Mouse (Mus musculus) macrophage (primary cell): ENCODE results near the gene Tcam1. TPM values are rescaled to one million over a fixed set of nuclear protein-coding genes. Genes with fewer than 3 reads are reported as not detected.
A peak's percentile ranks its signal among the peaks of the same experiment; 100 is the strongest.

Source experiments
- H3K27ac ChIP-seq: fragments of 350-480 bp; formaldehyde crosslinking; 2 replicates; pipeline ENCODE4 v1.9.0; 2021
- H3K36me3 ChIP-seq: fragments of 350-480 bp; formaldehyde crosslinking; 2 replicates; pipeline ENCODE4 v1.9.0; 2021; ENCODE audit errors: inconsistent target
- H3K4me3 ChIP-seq: fragments of 350-480 bp; formaldehyde crosslinking; 2 replicates; pipeline ENCODE4 v1.9.0; 2021; ENCODE audit errors: inconsistent target
- H3K79me2 ChIP-seq: fragments of 350-480 bp; formaldehyde crosslinking; 2 replicates; pipeline ENCODE4 v1.9.0; 2021; ENCODE audit errors: inconsistent target
- whole genome bisulfite sequencing: methylation state at CpG from one replicate; pipeline ENCODE4 v1.1.7; 2026; ENCODE audit warnings: inconsistent platforms; ENCODE audit not compliant: missing documents; 5-methylcytosine and 5-hydroxymethylcytosine counted together
- polyA plus RNA-seq: library from polyadenylated mRNA; stranded (reverse); fragments of 250-400 nt; gene quantifications from 3 replicates; pipeline ENCODE4 v1.2.4, GENCODE M21; 2018; ENCODE audit warnings: inconsistent platforms

The Tcam1 gene
- polyA plus RNA-seq, 1 experiment from 2014 or later: 0.10 TPM

- 69% methylated on average over 7 of the region's 7 CpGs for WGBS
- Histone ChIP-seq H3K36me3 (no peaks in the 10 kb centered on the region), H3K27ac (no peak overlapping the region), H3K4me3 (no peak overlapping the region), H3K79me2 (no peaks in the 10 kb centered on the region)
Measured at GRCm38 (mm10) chr11:106317801-106318200, 41.3 kb downstream of the Tcam1 start.

- WGBS: 46% methylated on average over 21 of the region's 21 CpGs
- Histone ChIP-seq H3K27ac (peak overlapping the region; percentile 45), H3K36me3 (no peaks in the 10 kb centered on the region), H3K4me3 (no peak overlapping the region), H3K79me2 (no peaks in the 10 kb centered on the region)
Measured at GRCm38 (mm10) chr11:106318406-106319366, 42.2 kb downstream of the Tcam1 start.

DNA sequence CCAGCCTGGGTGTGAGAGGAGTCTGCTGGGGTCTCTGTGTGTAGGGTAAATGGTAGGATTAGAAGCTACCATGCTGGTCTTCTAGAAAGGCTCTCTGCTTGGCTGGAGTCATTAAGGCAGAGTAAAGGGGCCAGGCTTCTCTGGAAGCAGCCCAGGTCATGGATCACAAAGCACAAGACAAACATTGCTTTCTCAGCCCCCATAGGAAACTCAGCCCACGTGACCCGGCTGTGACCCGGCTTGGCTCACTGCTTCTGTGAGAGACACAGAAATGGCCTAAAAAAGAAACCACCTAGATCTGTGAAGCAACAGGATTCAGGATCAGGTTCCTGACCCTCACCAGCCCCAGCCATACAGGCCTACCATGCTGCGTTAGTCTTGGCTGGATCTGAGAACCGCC is 48.4 kb downstream of the Tcam1 start:
- Histone ChIP-seq H3K27ac (no peak overlapping the region), H3K4me3 (no peak overlapping the region), H3K36me3 (no peaks in the 10 kb centered on the region), H3K79me2 (no peaks in the 10 kb centered on the region)
- 89% methylated on average over 5 of the region's 5 CpGs for WGBS

DNA sequence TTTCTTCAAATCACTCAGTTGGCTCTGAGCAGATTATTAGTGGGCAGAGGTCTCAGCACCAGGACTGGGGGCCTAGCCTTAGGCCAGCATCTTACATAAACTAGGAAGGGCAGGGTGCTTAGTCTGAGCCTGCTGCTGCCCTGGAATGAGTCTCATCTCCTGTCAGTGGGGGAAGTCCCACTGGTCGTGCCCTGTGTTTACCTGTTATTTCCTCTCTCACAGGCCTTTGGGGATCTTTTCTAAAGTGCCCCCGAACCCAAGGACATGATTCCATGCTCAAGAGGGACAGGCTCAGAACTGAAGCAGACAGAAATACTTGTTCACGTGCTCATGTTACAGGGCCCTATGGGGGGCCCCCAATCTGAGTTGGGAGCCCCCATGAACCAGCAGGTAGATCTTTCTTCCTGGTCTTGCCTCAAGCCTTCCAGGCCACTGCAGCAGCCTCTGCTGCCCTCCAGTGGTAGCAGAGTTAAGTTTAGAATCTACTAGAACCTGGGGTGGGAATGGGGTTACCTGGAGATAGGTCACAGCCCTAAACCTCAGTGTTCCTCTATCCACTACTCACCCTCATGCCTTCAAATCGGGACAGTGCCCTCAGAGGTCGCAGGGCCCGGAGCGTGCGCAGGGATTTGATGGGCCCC is 49.2 kb downstream of the Tcam1 start:
- WGBS: 58% methylated on average over 8 of the region's 8 CpGs
- H3K27ac ChIP-seq: no peak overlapping the region
- no peaks in the 10 kb centered on the region for H3K36me3 ChIP-seq
- H3K4me3 ChIP-seq: no peak overlapping the region
- H3K79me2 ChIP-seq: no peaks in the 10 kb centered on the region

DNA sequence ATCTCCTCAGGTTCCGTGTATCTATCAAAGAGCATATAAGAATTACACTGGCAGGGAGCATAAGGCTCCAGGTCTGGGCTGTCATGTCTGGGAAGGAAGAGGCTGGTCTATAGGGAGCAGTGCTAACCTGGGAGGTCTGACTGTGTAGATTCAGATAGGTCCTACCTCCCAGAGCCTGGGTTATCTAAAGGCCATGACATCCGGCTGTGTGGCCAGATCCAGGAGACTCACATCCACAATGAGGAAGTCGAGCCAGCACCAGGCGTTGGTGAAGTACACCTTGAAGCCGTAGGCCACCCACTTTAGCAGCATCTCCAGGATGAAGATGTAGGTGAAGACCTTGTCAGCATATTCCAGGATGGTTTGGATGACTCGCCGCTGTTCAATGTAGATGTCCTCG is 50.0 kb downstream of the Tcam1 start:
- no peak overlapping the region for H3K4me3 ChIP-seq
- WGBS: 78% methylated on average over 8 of the region's 8 CpGs
- no peaks in the 10 kb centered on the region for H3K79me2 ChIP-seq
- H3K36me3 ChIP-seq: no peaks in the 10 kb centered on the region
- no peak overlapping the region for H3K27ac ChIP-seq

DNA sequence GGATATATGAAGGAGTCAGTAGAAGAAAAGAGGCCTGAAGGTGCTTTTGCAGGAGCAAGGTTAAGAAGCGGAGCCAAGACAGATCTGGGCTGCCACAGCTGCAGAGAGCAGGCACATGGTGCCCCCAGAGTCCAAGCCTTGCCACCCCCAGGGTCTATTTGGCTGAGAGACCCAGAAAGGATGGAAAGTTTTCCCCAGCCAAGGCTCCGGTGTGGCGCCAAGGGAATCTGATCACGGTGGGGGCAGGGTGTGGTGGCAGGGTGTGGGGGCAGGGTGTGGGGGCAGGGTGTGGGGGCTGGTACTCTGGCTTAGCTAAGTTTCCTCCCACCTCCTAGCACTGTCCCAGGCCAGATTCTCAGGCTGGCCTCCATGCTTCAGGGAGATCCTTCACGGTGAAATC is 52.0 kb downstream of the Tcam1 start:
- Histone ChIP-seq H3K79me2 (no peaks in the 10 kb centered on the region), H3K27ac (no peak overlapping the region), H3K36me3 (no peaks in the 10 kb centered on the region), H3K4me3 (no peak overlapping the region)
- WGBS: 87% methylated on average over 5 of the region's 5 CpGs

DNA sequence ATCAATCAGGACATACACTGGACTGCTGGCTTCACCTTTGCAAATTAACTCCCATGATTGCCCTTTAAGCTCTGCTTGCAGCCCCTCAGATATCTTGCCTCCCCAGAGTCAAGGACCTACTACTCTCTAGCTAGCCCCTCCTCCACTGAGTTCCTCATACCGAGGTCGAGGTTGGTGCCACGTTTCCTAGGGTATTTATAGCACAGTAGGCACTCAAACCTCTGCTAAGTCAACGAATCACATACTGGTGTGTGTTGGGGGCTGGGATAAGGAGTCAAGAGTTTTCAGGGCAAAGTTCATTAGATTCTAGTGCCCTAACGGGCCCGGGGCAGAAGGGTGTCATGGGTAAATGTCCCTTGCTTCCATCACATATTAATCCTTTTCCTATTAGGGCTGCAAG is 52.7 kb downstream of the Tcam1 start:
- Histone ChIP-seq H3K4me3 (no peak overlapping the region), H3K27ac (no peak overlapping the region), H3K79me2 (no peaks in the 10 kb centered on the region), H3K36me3 (no peaks in the 10 kb centered on the region)
- 15% methylated on average over 6 of the region's 6 CpGs for WGBS

DNA sequence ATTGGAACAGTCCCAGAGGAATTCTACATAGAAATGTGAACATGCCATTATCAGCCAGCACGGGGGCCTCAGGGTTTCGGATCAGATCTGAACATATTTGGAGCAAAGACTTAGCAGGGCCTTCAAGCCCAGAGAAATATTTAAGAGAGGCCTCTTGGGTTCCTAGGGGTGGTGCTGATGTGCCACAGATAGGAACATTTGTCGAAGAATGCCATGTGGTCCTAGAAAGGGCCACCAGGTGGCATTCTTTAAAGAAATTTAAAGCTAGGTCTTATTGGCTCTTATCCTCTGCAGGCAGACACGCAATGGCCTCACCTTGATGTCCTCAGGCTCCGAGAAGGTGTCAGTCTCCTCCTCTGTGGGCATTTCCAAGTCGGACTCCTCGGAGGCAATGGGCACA is 53.2 kb downstream of the Tcam1 start:
- H3K4me3 ChIP-seq: no peak overlapping the region
- no peaks in the 10 kb centered on the region for H3K36me3 ChIP-seq
- 20% methylated on average over 7 of the region's 7 CpGs for WGBS
- no peak overlapping the region for H3K27ac ChIP-seq
- H3K79me2 ChIP-seq: no peaks in the 10 kb centered on the region

DNA sequence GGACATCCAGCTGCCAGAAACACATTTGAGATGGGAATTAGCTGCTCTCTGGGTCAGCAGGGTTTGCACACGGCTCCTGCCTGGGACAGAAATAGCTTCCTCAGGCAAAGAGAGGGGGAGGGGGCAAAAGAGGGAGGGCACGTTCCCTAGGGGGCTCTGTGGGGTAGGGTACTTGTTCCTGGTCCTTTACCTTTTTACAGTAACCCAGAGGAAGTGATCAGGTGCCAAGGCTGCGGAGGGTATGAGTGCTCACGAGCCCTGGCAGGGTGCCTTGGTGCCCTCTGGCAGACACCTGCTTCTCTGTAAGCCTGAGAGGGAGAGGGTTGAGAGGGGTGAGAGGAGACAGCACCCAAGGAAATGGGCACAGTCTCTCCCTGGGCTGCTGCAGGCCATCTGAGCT is 56.0 kb downstream of the Tcam1 start:
- 43% methylated on average over 4 of the region's 4 CpGs for WGBS
- Histone ChIP-seq H3K79me2 (no peaks in the 10 kb centered on the region), H3K36me3 (no peaks in the 10 kb centered on the region), H3K27ac (no peak overlapping the region), H3K4me3 (no peak overlapping the region)

- 27% methylated on average over 2 of the region's 2 CpGs for WGBS
- Histone ChIP-seq H3K27ac (no peak overlapping the region), H3K36me3 (no peaks in the 10 kb centered on the region), H3K79me2 (no peaks in the 10 kb centered on the region), H3K4me3 (no peak overlapping the region)
Measured at GRCm38 (mm10) chr11:106334066-106334465, 57.6 kb downstream of the Tcam1 start.

- Histone ChIP-seq H3K79me2 (no peaks in the 10 kb centered on the region), H3K36me3 (no peaks in the 10 kb centered on the region), H3K4me3 (no peak overlapping the region), H3K27ac (no peak overlapping the region)
- WGBS: 94% methylated on average over 5 of the region's 5 CpGs
Measured at GRCm38 (mm10) chr11:106338029-106338428, 61.6 kb downstream of the Tcam1 start.

Other genes with a start within 250 kb of the Tcam1 start
- 33.8 to 64.7 TPM (median 48.5 TPM) in 3 replicates for gene Dcaf7, start 239.8 kb upstream of the Tcam1 start, polyA plus RNA-seq
- 9.9 to 15.0 TPM (median 13.6 TPM) in 3 replicates for gene Taco1, start 210.6 kb upstream of the Tcam1 start, polyA plus RNA-seq
- 47.7 to 51.9 TPM (median 49.8 TPM) in 3 replicates for gene Map3k3, start 192.1 kb upstream of the Tcam1 start, polyA plus RNA-seq
- gene Gm10840, start 115.8 kb upstream of the Tcam1 start, polyA plus RNA-seq: not detected in 3 replicates
- gene Limd2, start 115.8 kb upstream of the Tcam1 start, polyA plus RNA-seq: 74.9 to 122 TPM (median 80.3 TPM) in 3 replicates
- 14.5 to 19.3 TPM (median 18.7 TPM) in 3 replicates for gene Strada, start 74.5 kb upstream of the Tcam1 start, polyA plus RNA-seq
- 46.7 to 77.0 TPM (median 51.2 TPM) in 3 replicates for gene Ccdc47, start 60.3 kb upstream of the Tcam1 start, polyA plus RNA-seq
- gene Ddx42, start 59.7 kb upstream of the Tcam1 start, polyA plus RNA-seq: 37.1 to 61.7 TPM (median 46.9 TPM) in 3 replicates
- gene Ftsj3, start 20.6 kb upstream of the Tcam1 start, polyA plus RNA-seq: 20.8 to 53.8 TPM (median 38.8 TPM) in 3 replicates
- 96.6 to 162 TPM (median 102 TPM) in 3 replicates for gene Psmc5, start 20.5 kb upstream of the Tcam1 start, polyA plus RNA-seq
- 54.1 to 59.1 TPM (median 55.6 TPM) in 3 replicates for gene Smarcd2, start 3.7 kb upstream of the Tcam1 start, polyA plus RNA-seq
- gene Gh, start 25.2 kb downstream of the Tcam1 start, polyA plus RNA-seq: not detected in 3 replicates
- 1.9 to 4.4 TPM (median 2.9 TPM) in 3 replicates for gene Cd79b, start 38.1 kb downstream of the Tcam1 start, polyA plus RNA-seq
- 0.03 TPM in 1 of 3 replicates, not detected in the others for gene Scn4a, start 76.6 kb downstream of the Tcam1 start, polyA plus RNA-seq
- gene Prr29, start 88.8 kb downstream of the Tcam1 start, polyA plus RNA-seq: not detected in 3 replicates
- 4.3 to 7.9 TPM (median 7.0 TPM) in 3 replicates for gene Icam2, start 111.4 kb downstream of the Tcam1 start, polyA plus RNA-seq
- 17.0 to 28.6 TPM (median 18.0 TPM) in 3 replicates for gene Ern1, start 211.2 kb downstream of the Tcam1 start, polyA plus RNA-seq